Mouse (Mus musculus) olfactory bulb, adult 2 months (tissue): Measurements from ENCODE around the gene 3110082I17Rik.

Source experiments
- CTCF ChIP-seq: fragments of 200-500 bp; IDR thresholded peaks from 2 replicates; pipeline ENCODE4 v1.5.1; 2012; ENCODE audit warnings: low read depth, mild to moderate bottlenecking, low read length, moderate library complexity; ENCODE audit not compliant: insufficient read depth
- POLR2A ChIP-seq: fragments of 200-500 bp; IDR thresholded peaks from 2 replicates; pipeline ENCODE4 v1.6.1; 2012; ENCODE audit warnings: mild to moderate bottlenecking, low read depth, low read length, moderate library complexity; ENCODE audit not compliant: insufficient read depth

DNA sequence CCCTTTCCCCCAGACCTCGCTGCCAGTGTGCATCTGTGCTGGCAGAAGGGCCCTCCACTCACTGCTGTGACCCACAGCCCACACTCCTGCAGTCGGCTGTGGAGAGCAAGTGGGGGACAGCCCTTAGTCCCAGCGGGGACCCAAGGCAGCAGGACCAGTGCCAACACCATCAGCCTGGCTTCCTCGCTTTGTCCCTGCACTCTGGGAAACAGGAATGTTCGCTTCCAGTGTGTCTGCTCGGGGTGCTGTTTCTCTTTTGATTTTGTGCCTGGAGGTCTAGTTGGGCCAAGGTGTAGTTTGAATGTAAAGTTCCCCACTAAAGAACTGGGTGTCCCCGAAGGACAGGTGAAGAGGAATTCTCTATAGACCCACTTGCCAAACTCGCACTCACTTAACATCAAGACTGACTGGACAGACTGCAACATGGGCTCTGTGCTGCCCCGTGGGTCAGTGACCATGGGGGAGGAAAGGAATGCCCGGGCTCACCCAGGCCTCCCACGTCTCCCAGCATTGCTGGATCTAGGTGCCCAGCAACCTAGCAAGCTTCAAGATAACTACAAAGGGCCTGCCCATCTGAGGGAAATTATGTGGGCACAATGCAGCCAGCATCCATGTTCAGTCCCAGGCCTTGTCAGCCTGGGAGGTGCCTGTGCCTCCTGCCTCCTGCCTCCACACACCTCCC, 68.9 kb downstream of the 3110082I17Rik start:
- no peak for TF ChIP-seq CTCF
- no peak for TF ChIP-seq POLR2A
